Mouse (Mus musculus) lung, postnatal 0 days (tissue): ENCODE measurements around the gene B430218F22Rik.

Source experiments
- CTCF ChIP-seq: IDR thresholded peaks from 2 replicates; pipeline ENCODE4 v1.5.1; 2016; ENCODE audit warnings: antibody characterized with exemption, mild to moderate bottlenecking
- EP300 ChIP-seq: IDR thresholded peaks from 2 replicates; pipeline ENCODE4 v1.6.1; 2016; ENCODE audit warnings: antibody characterized with exemption, mild to moderate bottlenecking, control low read depth

- TF ChIP-seq CTCF (no peak), EP300 (no peak)
These were observed 34.4 kb downstream of the B430218F22Rik start for GRCm38 (mm10) chr13:118420847-118421246.
